Mouse (Mus musculus) embryo, embryonic 11.5 days (tissue): ENCODE results near the gene Cfi.
A peak's percentile ranks its signal among the peaks of the same experiment; 100 is the strongest.

Experiments used
- DNase-seq: peaks from one replicate; pipeline ENCODE4 v3.0.0-alpha.2; 2012; ENCODE audit warnings: low read depth, low spot score

Gene Cfi

DNA sequence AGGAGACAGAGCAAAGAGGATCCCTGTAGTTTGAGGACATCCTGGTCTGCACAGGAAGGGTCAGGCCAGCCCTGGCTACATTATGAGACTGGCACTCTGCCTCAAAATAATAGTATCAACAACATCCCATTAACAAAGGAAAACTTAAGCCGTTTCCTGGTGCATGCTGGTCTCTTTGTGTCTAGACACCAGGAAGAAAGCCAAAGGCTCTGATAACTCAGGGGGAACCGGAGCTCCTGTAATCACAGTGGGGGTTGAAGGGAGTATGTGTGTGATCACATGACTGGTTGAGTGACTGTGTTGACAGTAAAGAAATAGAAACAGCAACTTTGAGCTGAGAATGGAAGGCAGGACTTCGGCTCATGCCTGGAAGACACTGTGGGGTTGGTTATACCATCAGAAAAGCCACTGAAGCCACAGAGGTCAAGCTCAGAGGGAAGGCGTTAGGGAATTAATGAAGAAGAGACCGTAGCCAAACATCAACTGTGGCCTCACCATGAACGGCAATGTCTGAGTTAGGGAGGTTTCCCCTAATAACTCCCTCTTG is at the start of gene Cfi:
Gene Cfi, plus strand, starts transcription at position 497 of the 547 bp plus-strand sequence.
- no peak for DNase-seq

- no peak for DNase-seq
Measured at GRCm38 (mm10) chr3:129793801-129794200, 41.9 kb upstream of the Cfi start.

DNA sequence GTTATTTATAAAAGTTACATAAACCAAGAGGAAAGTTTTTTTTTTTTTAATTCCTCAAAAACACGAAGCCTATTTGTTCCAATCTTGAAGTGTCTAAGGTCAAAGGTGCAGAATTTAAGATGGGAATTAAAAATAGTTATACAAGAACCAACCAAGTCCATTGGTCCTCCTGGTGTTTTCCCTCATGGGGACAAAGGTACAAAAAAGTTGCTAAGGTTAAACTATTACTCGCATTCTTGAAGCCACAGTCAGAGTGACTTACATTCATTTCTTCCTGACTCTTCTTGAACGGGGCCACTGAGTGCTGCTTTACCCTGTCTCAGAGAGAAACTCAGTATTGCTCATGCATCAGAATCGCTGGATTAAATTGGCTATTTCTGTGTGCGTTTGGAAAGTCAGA is 38.3 kb upstream of the Cfi start:
- DNase-seq, result no peak

GRCm38 (mm10) chr3:129798551-129798950 is 37.1 kb upstream of the Cfi start:
- no peak for DNase-seq

GRCm38 (mm10) chr3:129799011-129799410 is 36.7 kb upstream of the Cfi start:
- DNase-seq, result no peak

DNA sequence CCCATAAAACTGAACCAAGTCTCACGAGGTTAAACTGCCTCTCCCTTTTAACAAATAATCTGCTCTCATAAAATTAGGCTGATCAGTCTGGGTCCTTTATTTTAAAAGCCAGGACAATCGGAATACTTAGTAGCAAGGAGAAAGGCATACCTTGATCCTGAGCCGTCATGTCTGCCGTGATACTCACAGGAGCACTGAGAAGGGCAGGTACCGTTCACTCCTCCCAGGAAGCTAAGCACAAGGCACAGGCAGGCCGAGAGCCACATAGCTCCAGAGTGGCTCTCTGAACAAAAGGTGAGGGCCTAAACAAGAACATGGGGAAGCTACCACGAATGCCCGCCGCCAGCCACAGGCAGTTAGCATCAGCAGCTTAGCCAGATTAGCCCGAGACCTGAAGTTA is 31.9 kb upstream of the Cfi start, which contains the start of gene Lrit3:
Gene Lrit3, minus strand, starts transcription at position 266 of the 400 bp plus-strand sequence.
- no peak for DNase-seq

DNA sequence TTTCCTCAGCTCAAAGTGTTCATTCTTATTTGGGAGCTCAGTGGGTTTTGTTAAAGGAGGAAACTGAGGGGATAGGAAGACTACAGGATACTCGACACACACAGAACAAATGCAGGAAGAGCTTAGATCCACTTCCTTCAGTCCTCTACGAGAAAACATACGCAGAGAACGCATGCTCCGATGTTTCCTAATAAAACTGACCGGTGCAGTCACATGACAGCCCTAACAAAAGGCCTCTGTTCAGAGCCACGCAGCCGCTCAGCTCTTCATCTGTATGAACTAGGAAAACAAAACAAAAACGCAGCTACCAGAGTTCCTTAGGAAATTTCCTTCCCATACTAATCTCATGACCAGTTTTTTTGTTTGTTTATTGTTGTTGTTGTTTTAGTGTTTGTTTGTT is 14.8 kb upstream of the Cfi start:
- no peak for DNase-seq

DNA sequence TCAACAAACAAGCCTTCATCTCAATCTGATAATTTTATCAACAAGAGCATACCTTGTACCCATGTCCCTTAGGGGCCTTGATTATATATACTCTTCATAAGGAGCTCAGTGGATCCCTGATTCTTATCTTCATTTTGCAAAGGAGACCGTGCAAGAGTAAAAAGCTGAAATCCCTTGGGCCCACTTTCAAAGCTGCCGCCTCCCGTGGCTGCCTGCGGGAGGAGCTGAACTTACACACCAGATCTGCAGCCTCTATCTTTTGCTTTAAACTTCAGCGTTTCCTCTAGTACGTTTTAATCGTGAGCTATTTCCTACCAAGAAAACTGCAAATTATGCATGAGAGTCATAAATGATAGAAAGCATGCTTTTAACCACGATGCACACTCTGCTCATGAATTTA is 13.9 kb upstream of the Cfi start:
- no peak for DNase-seq

DNA sequence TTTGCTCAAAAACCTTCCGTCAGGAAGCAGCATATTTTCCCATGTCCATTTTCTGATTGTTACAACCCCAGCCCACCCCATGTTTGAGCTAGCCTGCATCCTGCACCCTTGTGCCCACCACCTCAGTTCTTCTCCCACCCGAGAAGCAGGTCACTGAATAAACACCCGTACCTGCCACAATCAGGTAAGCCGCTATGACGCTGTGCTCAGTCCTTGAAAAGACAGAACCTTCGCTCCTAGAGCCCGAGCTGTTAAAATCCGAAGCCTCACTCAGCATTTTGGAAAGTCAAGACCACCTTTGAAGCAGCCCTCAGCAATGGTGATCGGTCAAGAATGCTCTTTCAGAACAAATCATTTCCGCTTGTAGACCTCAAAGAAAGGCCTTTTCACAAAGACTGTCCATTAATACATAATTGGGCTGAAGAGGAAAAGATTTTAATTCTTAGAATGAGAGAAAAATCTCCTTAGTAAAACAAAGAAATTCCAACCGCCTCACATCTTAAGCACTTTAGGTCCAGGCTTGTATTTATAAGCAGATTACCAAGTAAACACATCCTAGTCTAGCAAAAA is 13.4 kb upstream of the Cfi start, which contains the start of gene Rrh:
Gene Rrh, minus strand, starts transcription at position 382 of the 570 bp plus-strand sequence.
- DNase-seq, result no peak

- peak; percentile 27 for DNase-seq
Measured at GRCm38 (mm10) chr3:129823293-129823692, 12.4 kb upstream of the Cfi start.

DNA sequence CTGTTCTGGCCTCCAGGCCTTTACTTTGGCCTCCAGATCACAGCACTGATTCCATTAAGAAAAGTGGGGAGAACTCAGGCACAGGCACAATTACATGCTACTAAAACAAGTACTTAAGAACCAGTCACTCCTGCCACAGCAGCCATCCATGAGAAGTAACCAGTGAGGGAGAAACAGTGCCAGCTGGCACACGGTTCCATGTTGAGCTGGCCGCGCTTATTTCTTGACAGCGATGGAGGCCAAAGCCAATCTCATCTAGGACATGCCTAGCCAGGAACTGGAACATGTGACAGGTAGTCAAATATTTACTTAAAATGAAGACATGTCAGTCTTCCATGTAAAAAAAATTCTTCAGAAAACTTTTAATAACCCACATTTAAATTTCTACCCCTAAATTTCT is 11.5 kb upstream of the Cfi start:
- no peak for DNase-seq

- no peak for DNase-seq
Measured at GRCm38 (mm10) chr3:129824891-129825290, 10.8 kb upstream of the Cfi start.

DNA sequence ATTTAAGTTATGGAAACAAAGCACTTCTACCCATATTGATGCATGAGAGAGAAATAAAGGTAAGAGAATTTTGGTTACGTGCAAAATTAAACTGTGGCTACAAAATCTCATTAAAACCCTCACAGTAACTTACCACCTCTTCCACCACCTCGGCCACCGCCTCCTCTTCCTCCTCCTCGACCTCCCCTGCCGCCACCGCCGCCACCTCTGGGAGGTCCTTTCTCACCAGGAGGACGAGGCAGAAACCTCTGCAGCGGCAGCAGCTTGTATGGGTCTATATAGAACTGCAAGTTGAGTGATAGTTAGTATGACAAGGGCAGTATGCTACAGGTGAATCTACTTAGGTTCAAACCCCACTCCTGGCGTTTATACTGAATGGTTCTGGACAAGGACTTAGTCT is 9.0 kb upstream of the Cfi start:
- no peak for DNase-seq

- no peak for DNase-seq
Measured at GRCm38 (mm10) chr3:129827691-129828090, 8.0 kb upstream of the Cfi start.

DNA sequence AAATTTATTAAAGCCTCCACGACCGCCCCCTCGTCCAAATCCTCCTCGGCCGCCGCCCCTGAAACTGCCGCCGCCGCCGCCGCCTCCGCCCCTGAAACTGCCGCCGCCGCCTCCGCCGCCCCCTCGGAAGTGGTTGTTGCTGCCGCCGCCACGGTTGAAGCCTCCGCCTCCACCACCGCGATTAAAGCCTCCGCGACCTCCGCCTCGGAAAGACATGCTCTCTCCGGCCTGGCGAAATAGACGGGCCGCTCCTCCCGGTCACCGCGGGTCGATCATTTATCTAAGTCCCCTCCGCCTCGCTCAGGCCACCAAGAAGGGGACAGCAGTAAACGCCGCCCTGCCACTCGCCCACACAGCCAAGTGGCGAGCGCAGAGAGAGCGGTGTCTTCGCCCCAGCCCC is 5.1 kb upstream of the Cfi start:
- DNase-seq, result no peak

DNA sequence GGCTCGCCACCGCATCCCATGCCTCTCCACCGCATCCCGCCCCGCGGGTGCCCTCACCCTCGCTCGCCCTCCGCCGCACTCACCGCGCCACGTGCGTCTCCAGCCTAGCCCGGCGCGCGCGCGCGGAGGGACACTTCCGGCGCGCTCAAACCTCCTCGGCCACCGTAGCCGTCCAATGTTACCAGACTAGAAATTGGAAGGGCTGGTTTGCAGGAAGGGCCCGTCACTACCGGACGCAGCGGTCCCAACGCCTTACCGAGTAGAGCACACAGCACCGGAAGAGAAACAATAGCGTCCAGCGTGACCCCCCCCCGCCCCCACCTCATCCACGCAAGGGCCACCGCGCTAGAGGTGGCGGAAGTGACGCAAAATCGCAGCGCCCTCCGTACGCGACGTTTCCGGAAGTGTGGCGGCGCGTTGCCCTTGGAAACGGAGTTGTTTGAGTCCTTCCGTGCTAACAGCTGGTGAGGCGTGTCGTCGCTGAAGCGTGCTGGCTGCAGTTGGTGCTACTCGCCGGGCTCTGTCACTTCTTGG is 4.6 kb upstream of the Cfi start, which contains the start of gene Gar1:
Gene Gar1, minus strand, starts transcription at position 362 of the 534 bp plus-strand sequence.
- peak; percentile 95 for DNase-seq

- no peak for DNase-seq
Measured at GRCm38 (mm10) chr3:129836051-129836697, 490 bp downstream of the Cfi start.

DNA sequence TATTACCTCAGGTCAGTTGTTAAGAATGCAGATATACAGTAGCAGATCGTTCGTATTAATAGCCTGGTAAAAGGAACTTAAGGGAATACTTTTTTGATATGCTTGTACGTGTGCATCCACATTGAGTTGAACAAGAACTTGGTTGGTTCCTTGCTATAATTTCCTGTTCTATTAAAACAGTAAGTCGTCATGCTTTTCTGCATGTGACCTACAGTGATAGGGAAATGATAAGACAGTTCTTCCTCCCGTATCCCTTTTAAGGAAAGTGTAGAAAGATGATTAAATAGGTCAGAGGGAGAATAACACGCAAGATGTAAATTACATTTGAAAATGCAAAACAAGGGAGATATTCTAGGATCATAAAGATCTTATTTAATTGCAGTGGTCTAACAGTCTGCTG is 1.3 kb downstream of the Cfi start:
- no peak for DNase-seq

- DNase-seq, result no peak
Measured at GRCm38 (mm10) chr3:129838017-129838416, 2.3 kb downstream of the Cfi start.

- no peak for DNase-seq
Measured at GRCm38 (mm10) chr3:129845868-129846267, 10.2 kb downstream of the Cfi start.

DNA sequence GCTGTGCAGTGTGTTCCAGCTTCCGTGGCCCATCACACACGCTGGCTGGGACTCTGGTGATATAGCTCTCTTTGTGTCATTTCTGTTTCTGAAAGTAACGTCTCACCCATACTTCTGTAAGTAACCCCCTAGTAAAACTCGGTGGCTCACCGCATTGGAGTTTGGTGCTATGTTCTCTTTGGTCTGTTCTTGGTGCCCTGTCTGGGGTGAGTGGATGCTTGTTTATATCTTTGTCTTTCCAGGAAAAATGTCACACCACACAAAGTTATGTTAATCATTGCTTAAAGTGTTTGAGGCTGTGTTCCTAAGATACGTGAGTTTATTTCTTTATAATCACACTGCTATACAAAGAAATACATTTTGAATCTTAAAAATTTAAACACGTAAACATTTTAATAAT is 11.2 kb downstream of the Cfi start:
- DNase-seq, result no peak

DNA sequence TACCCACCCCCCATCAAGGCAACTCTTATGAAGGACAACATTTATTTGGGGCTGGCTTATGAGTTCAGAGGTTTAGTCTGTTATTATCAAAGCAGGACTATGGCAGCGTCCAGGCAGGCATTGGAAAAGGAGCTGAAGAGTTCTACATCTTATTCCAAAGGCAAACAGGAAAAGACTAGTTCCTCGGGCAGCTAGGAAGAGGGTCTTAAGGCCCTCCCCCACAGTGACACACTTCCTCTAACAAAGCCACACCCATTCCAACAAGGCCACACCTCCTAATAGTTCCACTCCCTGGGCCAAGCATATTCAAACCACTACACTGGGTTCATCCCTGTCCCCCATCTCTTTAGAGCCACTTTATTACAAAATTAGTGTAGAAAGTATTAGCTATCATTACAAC is 26.9 kb downstream of the Cfi start:
- no peak for DNase-seq

- no peak for DNase-seq
Measured at GRCm38 (mm10) chr3:129863698-129864097, 28.0 kb downstream of the Cfi start.
